Mouse (Mus musculus) heart, embryonic 10.5 days (tissue): ENCODE measurements at regions not wholly inside any gene's neighbourhood (a gene's known extent, or its start where the extent isn't known, plus 50 kb on each side); places are given as distances from the start of the nearest gene placed in this dataset.

ENCODE experiments used
- DNase-seq: peaks from one replicate; pipeline ENCODE4 v3.0.0-alpha.2; 2017; ENCODE audit warnings: low spot score
- H3K27ac ChIP-seq: fragments of 300-500 bp; sonication (generic); 2 replicates; pipeline ENCODE4 v1.5.1; 2016; ENCODE audit warnings: mild to moderate bottlenecking
- H3K27me3 ChIP-seq: fragments of 300-500 bp; sonication (generic); 2 replicates; pipeline ENCODE4 v1.6.1; 2016; ENCODE audit warnings: mild to moderate bottlenecking; ENCODE audit not compliant: poor library complexity, insufficient read depth, severe bottlenecking
- H3K36me3 ChIP-seq: fragments of 300-500 bp; sonication (generic); 2 replicates; pipeline ENCODE4 v1.6.1; 2016; ENCODE audit warnings: mild to moderate bottlenecking, moderate library complexity
- H3K4me1 ChIP-seq: fragments of 300-500 bp; sonication (generic); 2 replicates; pipeline ENCODE4 v1.6.1; 2016; ENCODE audit warnings: mild to moderate bottlenecking
- H3K4me3 ChIP-seq: fragments of 300-500 bp; sonication (generic); 2 replicates; pipeline ENCODE4 v1.5.1; 2016; ENCODE audit warnings: mild to moderate bottlenecking, moderate library complexity
- H3K9me3 ChIP-seq: fragments of 300-500 bp; sonication (generic); 2 replicates; pipeline ENCODE4 v1.6.1; 2016; ENCODE audit warnings: mild to moderate bottlenecking, moderate library complexity
- WGBS: fragments of 180-500 bp; shearing (Covaris S2); methylation state at CpG from one replicate; pipeline ENCODE4 v1.1.7; 2016; 5-methylcytosine and 5-hydroxymethylcytosine counted together

DNA sequence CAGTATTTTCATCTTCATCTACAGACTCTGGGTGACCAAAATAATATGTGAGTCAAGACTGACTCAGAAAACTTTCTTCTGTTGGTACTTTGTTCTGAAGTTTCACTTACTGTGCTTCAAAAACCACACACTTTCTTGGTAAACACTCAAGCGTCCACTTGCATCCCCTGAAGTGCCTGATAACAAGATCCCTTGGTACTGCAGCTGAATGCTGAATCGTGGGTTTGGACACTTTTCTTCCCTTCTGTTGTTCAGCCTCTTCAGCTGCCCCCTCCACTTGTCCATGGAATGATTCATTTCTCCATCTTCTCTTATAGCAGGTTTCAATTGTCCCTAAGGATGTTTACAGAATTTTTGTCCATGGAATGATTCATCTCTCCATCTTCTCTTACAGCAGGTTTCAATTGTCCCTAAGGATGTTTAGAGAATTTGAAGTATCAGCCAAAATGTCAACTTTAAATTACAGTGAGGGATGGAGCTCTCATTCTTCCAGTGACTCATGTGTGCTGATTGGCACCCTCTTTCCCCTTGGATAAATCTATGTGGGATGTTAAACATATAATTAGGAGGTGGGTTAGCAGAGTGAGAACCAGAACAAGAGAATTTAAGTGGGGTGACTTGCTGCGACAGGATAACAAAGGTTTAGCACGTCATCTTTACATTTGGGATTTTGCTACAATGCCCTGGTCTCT lies 57.7 kb upstream of the Pdk4 start:
- Histone ChIP-seq H3K4me3 (no peak overlapping the region), H3K27me3 (no peaks in the 10 kb centered on the region), H3K4me1 (no peaks in the 10 kb centered on the region), H3K27ac (no peak overlapping the region), H3K36me3 (no peaks in the 10 kb centered on the region), H3K9me3 (no peaks in the 10 kb centered on the region)
- 64% methylated on average over 4 of the region's 4 CpGs for WGBS
- no peak for DNase-seq

DNA sequence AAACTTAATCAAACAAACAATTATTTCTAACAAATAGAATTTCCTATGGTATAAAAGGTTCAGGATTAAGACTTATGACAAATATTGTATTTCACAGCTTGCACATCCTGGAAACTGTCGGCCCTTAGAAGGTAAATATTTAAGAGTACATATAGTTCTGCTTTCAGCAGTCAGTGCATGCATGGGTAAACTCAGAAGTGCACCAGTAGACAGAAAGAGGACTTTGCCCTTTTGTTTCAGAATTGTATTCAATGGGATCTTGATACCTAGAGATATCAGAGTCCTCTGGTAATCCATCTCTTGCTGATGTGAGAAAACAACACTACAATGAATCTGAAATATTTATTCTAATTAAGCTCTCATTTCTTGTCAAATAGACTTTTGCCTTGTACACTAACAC lies 54.0 kb upstream of the Pdk4 start:
- H3K36me3 ChIP-seq: no peaks in the 10 kb centered on the region
- no peak for DNase-seq
- no peaks in the 10 kb centered on the region for H3K27me3 ChIP-seq
- 82% methylated on average over 1 of the region's 1 CpGs for WGBS
- H3K9me3 ChIP-seq: no peaks in the 10 kb centered on the region
- H3K4me3 ChIP-seq: no peak overlapping the region
- H3K4me1 ChIP-seq: no peaks in the 10 kb centered on the region
- H3K27ac ChIP-seq: no peak overlapping the region
